ENCODE assay signal across 10 mouse cellular contexts in the genomic region with DNA sequence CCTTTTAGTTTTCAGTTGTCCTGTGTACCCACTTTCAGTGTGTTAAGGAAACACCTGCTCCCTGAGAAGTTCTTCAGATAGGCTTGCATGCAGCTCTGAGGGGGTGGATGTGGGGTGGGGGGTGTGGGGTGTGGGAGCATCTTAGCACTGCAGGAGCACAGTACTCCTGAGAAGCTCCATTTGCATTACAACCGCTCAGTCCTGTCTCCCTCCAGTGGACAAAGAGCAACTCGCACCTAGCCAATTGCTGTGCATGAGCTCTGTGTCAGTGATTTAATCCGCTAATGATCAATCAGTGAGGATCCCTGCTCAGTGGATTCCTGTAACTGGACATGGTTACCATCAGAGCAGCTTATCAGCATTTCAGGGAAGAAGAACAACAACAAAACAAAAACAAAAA. TPM values are rescaled to one million over a fixed set of nuclear protein-coding genes. Genes with fewer than 3 reads are reported as not detected.
A peak's percentile ranks its signal among the peaks of the same experiment; 100 is the strongest.
DNase-seq lines count a peak whose midpoint lies in the region; ATAC-seq and TF ChIP-seq lines count a peak whose summit lies in the region.
"Not testable (repeated sequence)": the region's sequence is repeated elsewhere in the genome, so short reads cannot be mapped to it uniquely, and the experiment has no call there.
"Had no signal": no experiment of that assay in that cellular context is flagged by ENCODE, and none has a peak within 500 bp of the region (broad histone marks: within the 10 kb centered on the region; RNA-seq: fewer than 3 reads in every experiment).

No protein-coding gene starts in this region.

- H3K4me1 ChIP-seq in CH12.LX (ENCODE audit: control insufficient read depth in 1 of 2, insufficient read depth in 2 of 2): peaks cover 2 to 23% of the 10 kb centered on the region in 2 experiments
- H3K4me1 ChIP-seq in forebrain, embryonic 10.5 days; heart, postnatal 0 days (ENCODE audit: control insufficient read depth, insufficient read depth); intestine, embryonic 16.5 days (ENCODE audit: control insufficient read depth, insufficient read depth, low read length); neural tube, embryonic 12.5 days: not testable (repeated sequence)

- ATAC-seq in heart, postnatal 0 days (ENCODE audit: insufficient read depth, low read depth): not testable (repeated sequence)
- ATAC-seq in intestine, embryonic 16.5 days: peak; percentile 36; the same call in 1 of the 2 replicates
- ATAC-seq in megakaryocyte progenitor cell, adult 5-6 weeks (replicated peaks; ENCODE audit: poor library complexity): peak; percentile 83
- ATAC-seq in neural tube, embryonic 12.5 days (ENCODE audit: low FRiP score, low read depth): 0 out of 2 replicates have a peak, but pooled peaks have one; percentile 75

- dilution Hi-C loops in CH12.LX (cut with MboI; ENCODE audit: extremely low pct_ligation_motif_present, extremely low pct_unique_long_range_greater_than_20kb, low sequenced_read_pairs): not testable (repeated sequence)

- H3K9ac ChIP-seq in CH12.LX (ENCODE audit: insufficient read depth, low read depth); heart, postnatal 0 days (replicated peaks; ENCODE audit: low read depth, low read length); intestine, embryonic 16.5 days (ENCODE audit: low read depth, low read length); neural tube, embryonic 12.5 days: not testable (repeated sequence)

- not testable (repeated sequence) for TF ChIP-seq POLR2A in CH12.LX (IDR thresholded peaks at IDR 0.05; ENCODE audit: low read depth, low read length); brain, embryonic 14.5 days (IDR thresholded peaks at IDR 0.05; ENCODE audit: borderline replicate concordance, extremely low read depth, insufficient read depth, insufficient read length, poor library complexity, severe bottlenecking)

- H3K4me3 ChIP-seq in CH12.LX (replicated peaks in 1 of 3; ENCODE audit: low read depth in 2 of 3, low read length in 2 of 3, poor library complexity in 1 of 3); forebrain, embryonic 10.5 days; heart, postnatal 0 days (ENCODE audit: low read depth, low read length); intestine, embryonic 16.5 days (ENCODE audit: low read length); neural tube, embryonic 12.5 days: not testable (repeated sequence)

- not testable (repeated sequence) for H3K79me2 ChIP-seq in CH12.LX (replicated peaks; ENCODE audit: control insufficient read depth, extremely low read depth, insufficient read depth, poor library complexity, severe bottlenecking)

- in situ Hi-C loops in CH12.LX (cut with MboI; ENCODE audit: low pct_ligation_motif_present, low pct_unique_long_range_greater_than_20kb, low sequenced_read_pairs): not testable (repeated sequence)

- not testable (repeated sequence) for H3K4me2 ChIP-seq in CH12.LX (ENCODE audit: insufficient read depth, low read depth, poor library complexity, severe bottlenecking); heart, postnatal 0 days (ENCODE audit: low read depth, low read length); intestine, embryonic 16.5 days (ENCODE audit: low read depth, low read length); neural tube, embryonic 12.5 days (replicated peaks)

- peak in 1 of 2 experiments; percentile 52; a peak in 2 of 4 replicates for TF ChIP-seq CTCF in CH12.LX (conservative IDR thresholded peaks at IDR 0.05 in 1 of 2, IDR thresholded peaks at IDR 0.05 in 1 of 2; ENCODE audit: low read depth in 2 of 2, low read length in 2 of 2)
- peak; percentile 48; the same call in 1 of the 2 replicates for TF ChIP-seq CTCF in brain, embryonic 14.5 days (IDR thresholded peaks at IDR 0.05; ENCODE audit: borderline replicate concordance, extremely low read depth, insufficient read depth, insufficient read length)
- TF ChIP-seq CTCF in heart, postnatal 0 days (IDR thresholded peaks at IDR 0.05; ENCODE audit: low read depth): peak; percentile 37

- not testable (repeated sequence) for TF ChIP-seq EP300 in CH12.LX (IDR thresholded peaks at IDR 0.05; ENCODE audit: low read length); heart, postnatal 0 days (IDR thresholded peaks at IDR 0.05; ENCODE audit: low read depth)

- not testable (repeated sequence) for H3K27me3 ChIP-seq in CH12.LX (replicated peaks); forebrain, embryonic 10.5 days (ENCODE audit: poor library complexity, severe bottlenecking); heart, postnatal 0 days (ENCODE audit: control insufficient read depth, insufficient read depth, low read length); intestine, embryonic 16.5 days (replicated peaks; ENCODE audit: control insufficient read depth, insufficient read depth, low read length); neural tube, embryonic 12.5 days (replicated peaks)

- H3K9me3 ChIP-seq in CH12.LX (replicated peaks; ENCODE audit: low read length); forebrain, embryonic 10.5 days; heart, postnatal 0 days (replicated peaks; ENCODE audit: control insufficient read depth, low read length); intestine, embryonic 16.5 days (ENCODE audit: control insufficient read depth, low read length); neural tube, embryonic 12.5 days: not testable (repeated sequence)

- not testable (repeated sequence) for H3K27ac ChIP-seq in CH12.LX (ENCODE audit: insufficient read depth, low read depth); forebrain, embryonic 10.5 days; heart, postnatal 0 days (ENCODE audit: low read depth); intestine, embryonic 16.5 days (ENCODE audit: low read length); neural tube, embryonic 12.5 days

- H3K36me3 ChIP-seq in CH12.LX (replicated peaks in 1 of 2; ENCODE audit: control insufficient read depth in 1 of 2, insufficient read depth in 1 of 2, low read length in 1 of 2); forebrain, embryonic 10.5 days (replicated peaks); heart, postnatal 0 days (replicated peaks; ENCODE audit: control insufficient read depth, insufficient read depth, low read length); intestine, embryonic 16.5 days (ENCODE audit: control insufficient read depth, insufficient read depth, low read length); neural tube, embryonic 12.5 days: not testable (repeated sequence)

- TF ChIP-seq RAD21 in CH12.LX (IDR thresholded peaks at IDR 0.05; ENCODE audit: low read depth, low read length): peak; percentile 24

- peak; percentile 20 for DNase-seq in CH12.LX (ENCODE audit: extremely low read depth)
- peak; percentile 36 for DNase-seq in brain, embryonic 14.5 days (ENCODE audit: low read depth)
- peak; percentile 21 for DNase-seq in forebrain, embryonic 10.5 days (ENCODE audit: extremely low spot score, low spot score)
- DNase-seq in heart, postnatal 0 days (ENCODE audit: low spot score): not testable (repeated sequence)
- peak; percentile 32 to 36 for DNase-seq in kidney, postnatal 4 days

- 6% methylated on average over 3 of the region's 3 CpGs for WGBS in forebrain, embryonic 10.5 days
- 6% methylated on average over 3 of the region's 3 CpGs for WGBS in heart, postnatal 0 days
- 7% methylated on average over 3 of the region's 3 CpGs for WGBS in intestine, embryonic 16.5 days
- 5% methylated on average over 3 of the region's 3 CpGs for WGBS in neural tube, embryonic 12.5 days

TF ChIP-seq in CH12.LX, 34 proteins besides CTCF, POLR2A, EP300 and RAD21:
- peak; percentile 33; the same call in 1 of the 2 replicates for TF ChIP-seq SMC3 (IDR thresholded peaks at IDR 0.05; ENCODE audit: low read depth, low read length)

RNA-seq across cellular contexts. Expression of a gene that starts 8.5 kb away (rescaled TPM):
- total RNA-seq in CH12.LX (2012; rRNA removed): not detected in 2 replicates
- total RNA-seq in CH12.LX (2014; rRNA removed): not detected in 2 replicates
- polyA plus RNA-seq in CH12.LX (2012; ENCODE audit: insufficient read length, low read depth): not detected in 2 replicates
- polyA plus RNA-seq in brain, embryonic 14.5 days (2012; rRNA removed): 0.21 and 0.27 TPM in 2 replicates
- polyA plus RNA-seq in forebrain, embryonic 10.5 days (2016; fragmentation: Nextera tagmentation; extraction: Ambion mirVana): not detected in 2 replicates
- not detected in 2 replicates for total RNA-seq in heart, postnatal 0 days (2014; rRNA removed; ENCODE audit: low replicate concordance)
- not detected in 2 replicates for polyA plus RNA-seq in heart, postnatal 0 days (2015; fragmentation: Nextera tagmentation; extraction: Ambion mirVana)
- not detected in 2 replicates for polyA plus RNA-seq in intestine, embryonic 16.5 days (2015; fragmentation: Nextera tagmentation; extraction: Ambion mirVana)
- total RNA-seq in megakaryocyte progenitor cell, adult 5-6 weeks (2015): not detected in 2 replicates
- not detected in 2 replicates for total RNA-seq in megakaryocyte progenitor cell, adult 5-6 weeks (2017)
- polyA plus RNA-seq in neural tube, embryonic 12.5 days (2016; fragmentation: Nextera tagmentation; extraction: Ambion mirVana): 0.11 and 0.13 TPM in 2 replicates
- total RNA-seq: adrenal gland, postnatal 36 days; heart, postnatal 4 days had no signal
